Comparison of ENCODE assay signal across 36 mouse cellular contexts in the genomic region with DNA sequence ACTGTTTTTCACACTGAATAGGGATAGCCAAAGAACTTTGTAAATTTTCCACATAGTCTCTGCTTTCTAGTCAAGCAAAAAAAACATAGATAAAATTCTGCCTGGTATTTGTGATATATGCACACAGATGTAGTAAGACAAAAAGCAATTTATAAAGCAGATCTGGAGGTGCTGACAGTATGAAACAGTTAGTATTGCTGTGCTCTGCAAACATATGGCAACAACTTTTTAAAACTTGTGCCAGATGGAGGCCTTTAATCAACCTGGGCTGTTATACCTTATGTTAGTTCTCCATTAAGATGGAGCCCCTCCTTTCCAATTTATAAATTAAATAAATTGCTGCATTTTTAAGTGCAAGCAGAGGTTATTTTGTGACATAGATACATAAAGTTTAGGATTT.
A peak's percentile ranks its signal among the peaks of the same experiment; 100 is the strongest.
DNase-seq lines count a peak whose midpoint lies in the region; ATAC-seq lines count a peak whose summit lies in the region.
"Had no signal": no experiment of that assay in that cellular context is flagged by ENCODE, and none has a peak within 500 bp of the region (broad histone marks: within the 10 kb centered on the region; RNA-seq: fewer than 3 reads in every experiment).

No protein-coding gene starts in this region.

- no peaks in the 10 kb centered on the region for H3K9me3 ChIP-seq in forebrain, embryonic 16.5 days (ENCODE audit: control insufficient read depth, low read length)
- H3K9me3 ChIP-seq in forebrain, embryonic 13.5 days (replicated peaks) = no peaks in the 10 kb centered on the region
- H3K9me3 ChIP-seq in limb, embryonic 11.5 days (ENCODE audit: control insufficient read depth, low read length) = no peaks in the 10 kb centered on the region
- H3K9me3 ChIP-seq: embryonic facial prominence, embryonic 12.5 days; forebrain, embryonic 10.5 days; hindbrain, embryonic 13.5 days; limb, embryonic 15.5 days; neural tube, embryonic 12.5 days had no signal

- no peak overlapping the region for H3K27ac ChIP-seq in forebrain, embryonic 16.5 days (ENCODE audit: low read length)
- H3K27ac ChIP-seq in forebrain, embryonic 13.5 days = no peak overlapping the region
- no peak overlapping the region for H3K27ac ChIP-seq in limb, embryonic 11.5 days (replicated peaks; ENCODE audit: low read depth, low read length)
- H3K27ac ChIP-seq: embryonic facial prominence, embryonic 12.5 days; forebrain, embryonic 10.5 days; gastrocnemius, adult 2 months; hindbrain, embryonic 13.5 days; limb, embryonic 15.5 days; liver, embryonic 13.5 days; macrophage; midbrain, embryonic 10.5 days; neural tube, embryonic 12.5 days; stomach, postnatal 0 days had no signal

- H3K4me2 ChIP-seq in forebrain, embryonic 16.5 days (ENCODE audit: low read length) = no peak overlapping the region
- H3K4me2 ChIP-seq in forebrain, embryonic 13.5 days = no peak overlapping the region
- no peak overlapping the region for H3K4me2 ChIP-seq in limb, embryonic 11.5 days (ENCODE audit: low read depth, severe bottlenecking)
- H3K4me2 ChIP-seq: embryonic facial prominence, embryonic 12.5 days; heart, embryonic 12.5 days; hindbrain, embryonic 13.5 days; limb, embryonic 15.5 days; liver, embryonic 13.5 days; neural tube, embryonic 12.5 days had no signal

- H3K36me3 ChIP-seq in forebrain, embryonic 16.5 days (ENCODE audit: control insufficient read depth, insufficient read depth) = no peaks in the 10 kb centered on the region
- H3K36me3 ChIP-seq in forebrain, embryonic 13.5 days (ENCODE audit: poor library complexity, severe bottlenecking) = no peaks in the 10 kb centered on the region
- H3K36me3 ChIP-seq in limb, embryonic 11.5 days (ENCODE audit: control insufficient read depth, insufficient read depth, low read length) = no peaks in the 10 kb centered on the region
- H3K36me3 ChIP-seq: embryonic facial prominence, embryonic 12.5 days; forebrain, embryonic 10.5 days; G1E; heart, embryonic 12.5 days; hindbrain, embryonic 13.5 days; limb, embryonic 15.5 days; liver, embryonic 13.5 days; midbrain, embryonic 10.5 days; neural tube, embryonic 12.5 days had no signal

- peak; percentile 16 for DNase-seq in embryo, embryonic 11.5 days (ENCODE audit: low read depth, low spot score)
- DNase-seq in limb, embryonic 11.5 days (ENCODE audit: low spot score) = no peak
- DNase-seq in c-Kit-positive CD71-positive TER-119-positive erythroid progenitor cells, embryonic 14.5 days (ENCODE audit: low spot score) = no peak
- no peak for DNase-seq in heart, adult 8-10 months (ENCODE audit: low spot score)
- DNase-seq: adrenal gland, postnatal 14 days; cerebellum, adult 2 months; cerebellum, postnatal 25 days; gastrocnemius, adult 2 months; gastrocnemius, postnatal 36 days; heart, adult 18-20 months; heart, postnatal 4 days; kidney, adult 9 months; kidney, postnatal 10 days; layer of hippocampus, adult 9-11 months; liver, embryonic 13.5 days; lung, adult 18-20 months; right cerebral cortex, adult 18-20 months; thymus, adult 18-20 months; thymus, postnatal 25 days had no signal

- 0 out of 2 replicates have a peak, but pooled peaks have one; percentile 58 for ATAC-seq in forebrain, embryonic 16.5 days
- ATAC-seq in forebrain, embryonic 13.5 days = no peak
- peak; percentile 53; the same call in 1 of the 2 replicates for ATAC-seq in limb, embryonic 11.5 days (ENCODE audit: insufficient number of reproducible peaks, low FRiP score, low TSS enrichment, low read depth)
- ATAC-seq in cerebellum, adult (ENCODE audit: insufficient number of reproducible peaks, low FRiP score, low TSS enrichment) = no peak
- ATAC-seq: intestine, postnatal 0 days; lung, postnatal 0 days; midbrain, embryonic 16.5 days; Patski had no signal

- H3K4me1 ChIP-seq in forebrain, embryonic 16.5 days (replicated peaks; ENCODE audit: control insufficient read depth, insufficient read depth, low read length) = no peaks in the 10 kb centered on the region
- no peaks in the 10 kb centered on the region for H3K4me1 ChIP-seq in forebrain, embryonic 13.5 days
- H3K4me1 ChIP-seq in limb, embryonic 11.5 days (ENCODE audit: control insufficient read depth, insufficient read depth, low read length) = no peaks in the 10 kb centered on the region
- H3K4me1 ChIP-seq: forebrain, embryonic 10.5 days; heart, embryonic 12.5 days; hindbrain, embryonic 13.5 days; limb, embryonic 15.5 days; liver, embryonic 13.5 days; midbrain, embryonic 10.5 days; neural tube, embryonic 12.5 days had no signal

- H3K27me3 ChIP-seq in forebrain, embryonic 16.5 days (replicated peaks; ENCODE audit: control insufficient read depth, insufficient read depth, low read length) = no peaks in the 10 kb centered on the region
- H3K27me3 ChIP-seq in forebrain, embryonic 13.5 days = no peaks in the 10 kb centered on the region
- H3K27me3 ChIP-seq in limb, embryonic 11.5 days (ENCODE audit: control insufficient read depth, insufficient read depth, low read length) = no peaks in the 10 kb centered on the region
- H3K27me3 ChIP-seq: embryonic facial prominence, embryonic 12.5 days; heart, embryonic 12.5 days; hindbrain, embryonic 13.5 days; limb, embryonic 15.5 days; liver, embryonic 13.5 days; neural tube, embryonic 12.5 days had no signal

- no peak overlapping the region for H3K9ac ChIP-seq in forebrain, embryonic 16.5 days (replicated peaks; ENCODE audit: low read depth, low read length)
- H3K9ac ChIP-seq in forebrain, embryonic 13.5 days = no peak overlapping the region
- H3K9ac ChIP-seq in limb, embryonic 11.5 days (ENCODE audit: low read length) = no peak overlapping the region
- H3K9ac ChIP-seq: embryonic facial prominence, embryonic 12.5 days; heart, embryonic 12.5 days; hindbrain, embryonic 13.5 days; limb, embryonic 15.5 days; liver, embryonic 13.5 days; neural tube, embryonic 12.5 days had no signal

- no peak overlapping the region for H3K4me3 ChIP-seq in forebrain, embryonic 16.5 days (replicated peaks; ENCODE audit: low read length)
- H3K4me3 ChIP-seq in forebrain, embryonic 13.5 days = no peak overlapping the region
- no peak overlapping the region for H3K4me3 ChIP-seq in limb, embryonic 11.5 days (ENCODE audit: low read depth, low read length)
- H3K4me3 ChIP-seq: embryonic facial prominence, embryonic 12.5 days; forebrain, embryonic 10.5 days; gastrocnemius, adult 2 months; heart, embryonic 12.5 days; hindbrain, embryonic 13.5 days; limb, embryonic 15.5 days; liver, embryonic 13.5 days; midbrain, embryonic 10.5 days; neural tube, embryonic 12.5 days had no signal

Comparison
In these comparisons a context has a peak if more than half of its experiments do, and no peak if none do; other contexts are left out.
1. ATAC-seq: peak in forebrain, embryonic 16.5 days (single experiment) and limb, embryonic 11.5 days (single experiment); none in forebrain, embryonic 13.5 days (single experiment) and cerebellum, adult (single experiment).